Mouse (Mus musculus) kidney, adult 2 months (tissue): ENCODE results near the gene Cep63.

Experiments used
- CTCF ChIP-seq: fragments of 200-500 bp; conservative IDR thresholded peaks from 2 replicates; pipeline ENCODE4 v1.5.1; 2011; ENCODE audit warnings: low read depth, mild to moderate bottlenecking, control low read depth, low read length, moderate library complexity, mixed read lengths; ENCODE audit not compliant: insufficient read depth, insufficient read length
- POLR2A ChIP-seq: fragments of 200-500 bp; IDR thresholded peaks from one replicate; pipeline ENCODE4 v1.6.1; 2011; ENCODE audit warnings: low read depth, low read length, control low read depth

GRCm38 (mm10) chr9:102656355-102657095 is 30.2 kb upstream of the Cep63 start:
- TF ChIP-seq CTCF (no peak), POLR2A (no peak)
